ENCODE assay signal across 29 mouse cellular contexts in the genomic region with DNA sequence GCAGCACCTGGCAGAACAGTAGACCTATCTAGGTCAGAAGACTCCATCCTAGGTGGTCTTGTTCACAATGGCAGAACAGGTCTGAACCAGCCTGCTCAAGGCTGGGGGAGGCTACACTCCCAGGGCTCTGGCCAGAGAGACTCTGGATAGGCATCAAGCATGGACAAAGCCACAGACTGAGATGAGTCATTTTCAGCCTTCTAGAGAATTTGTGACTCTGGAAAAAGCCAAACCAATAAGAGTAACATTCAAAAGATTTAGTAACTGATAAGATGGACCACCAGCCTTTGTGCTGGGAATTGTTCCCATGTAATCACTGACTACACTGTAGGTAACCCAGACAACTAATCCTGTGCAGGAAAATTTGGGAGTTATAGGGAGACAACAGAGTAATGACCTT.
DNase-seq lines count a peak whose midpoint lies in the region; ATAC-seq and TF ChIP-seq lines count a peak whose summit lies in the region.
"Had no signal": no experiment of that assay in that cellular context is flagged by ENCODE, and none has a peak within 500 bp of the region (broad histone marks: within the 10 kb centered on the region; RNA-seq: fewer than 3 reads in every experiment).

No protein-coding gene starts in this region.

- no peak for TF ChIP-seq POLR2A in embryonic fibroblast, embryonic 13.5 days (IDR thresholded peaks at IDR 0.05; ENCODE audit: low read depth, low read length)
- no peak for TF ChIP-seq POLR2A in myocyte (IDR thresholded peaks at IDR 0.05; ENCODE audit: insufficient read length, low read depth)

- H3K27ac ChIP-seq in embryonic fibroblast, embryonic 13.5 days (ENCODE audit: insufficient read depth, low read length) = peak overlapping the region; percentile 72; the same call in 1 of the 2 replicates
- H3K27ac ChIP-seq: embryonic facial prominence, embryonic 12.5 days; embryonic facial prominence, embryonic 15.5 days; forebrain, embryonic 10.5 days; forebrain, embryonic 13.5 days; gastrocnemius, adult 2 months; hindbrain, embryonic 10.5 days; hindbrain, embryonic 13.5 days; intestine, embryonic 15.5 days had no signal

- H3K4me3 ChIP-seq in C2C12 (ENCODE audit: insufficient read depth, poor library complexity, severe bottlenecking) = no peak overlapping the region
- no peak overlapping the region for H3K4me3 ChIP-seq in embryonic fibroblast, embryonic 13.5 days (ENCODE audit: insufficient read depth, low read length)
- H3K4me3 ChIP-seq in myocyte = no peak overlapping the region
- H3K4me3 ChIP-seq: embryonic facial prominence, embryonic 12.5 days; embryonic facial prominence, embryonic 15.5 days; erythroblast, embryonic 14.5 days; forebrain, embryonic 10.5 days; forebrain, embryonic 13.5 days; gastrocnemius, adult 2 months; hindbrain, embryonic 10.5 days; hindbrain, embryonic 13.5 days; intestine, embryonic 15.5 days had no signal

- no peaks in the 10 kb centered on the region for H3K79me3 ChIP-seq in C2C12 (ENCODE audit: low read depth)

- H3K4me2 ChIP-seq in myocyte (ENCODE audit: low read depth) = peak overlapping the region; percentile 3
- H3K4me2 ChIP-seq: embryonic facial prominence, embryonic 12.5 days; embryonic facial prominence, embryonic 15.5 days; forebrain, embryonic 13.5 days; heart, embryonic 11.5 days; hindbrain, embryonic 13.5 days; intestine, embryonic 15.5 days had no signal

- TF ChIP-seq CTCF in C2C12 (IDR thresholded peaks at IDR 0.05; ENCODE audit: control insufficient read depth, insufficient read depth, insufficient read length) = no peak
- no peak for TF ChIP-seq CTCF in embryonic fibroblast, embryonic 13.5 days (IDR thresholded peaks at IDR 0.05; ENCODE audit: borderline replicate concordance, insufficient read depth, low read length)

- H3K4me1 ChIP-seq in embryonic fibroblast, embryonic 13.5 days (ENCODE audit: control insufficient read depth, insufficient read depth, low read length) = no peaks in the 10 kb centered on the region; the same call in none of the 2 replicates
- H3K4me1 ChIP-seq: embryonic facial prominence, embryonic 15.5 days; forebrain, embryonic 13.5 days; hindbrain, embryonic 13.5 days; intestine, embryonic 15.5 days had no signal

- no peak for DNase-seq in lung, adult 18-20 months
- no peak for DNase-seq in adrenal gland, postnatal 25 days
- DNase-seq: adrenal gland, postnatal 10 days; B cell, adult 2 months; cerebellum, adult 11 months; cerebellum, adult 2 months; cerebellum, adult 9-11 months; cerebellum, postnatal 25 days; gastrocnemius, adult 2 months; gastrocnemius, postnatal 14 days; heart, adult 11 months; heart, postnatal 36 days had no signal

- ATAC-seq in frontal cortex, adult (ENCODE audit: low TSS enrichment) = no peak
- ATAC-seq: CD4-positive, CD25-positive, alpha-beta regulatory T cell, adult 4 months; forebrain, embryonic 13.5 days; forebrain, embryonic 16.5 days; hindbrain, embryonic 16.5 days; intestine, embryonic 15.5 days; Patski had no signal

- H3K79me2 ChIP-seq in C2C12 (ENCODE audit: control insufficient read depth, insufficient read depth) (no peaks in the 10 kb centered on the region), myocyte (ENCODE audit: control insufficient read depth, insufficient read depth) (no peaks in the 10 kb centered on the region)

- no peaks in the 10 kb centered on the region for H3K36me3 ChIP-seq in C2C12 (ENCODE audit: control insufficient read depth, insufficient read depth)
- H3K36me3 ChIP-seq in myocyte (ENCODE audit: control insufficient read depth, insufficient read depth) = no peaks in the 10 kb centered on the region
- H3K36me3 ChIP-seq: embryonic facial prominence, embryonic 12.5 days; embryonic facial prominence, embryonic 15.5 days; forebrain, embryonic 10.5 days; hindbrain, embryonic 10.5 days; hindbrain, embryonic 13.5 days; intestine, embryonic 15.5 days had no signal

- H3K27me3 ChIP-seq in C2C12 (ENCODE audit: control insufficient read depth, insufficient read depth, insufficient read length) (no peaks in the 10 kb centered on the region), myocyte (ENCODE audit: control insufficient read depth, insufficient read depth, insufficient read length) (no peaks in the 10 kb centered on the region)
- H3K27me3 ChIP-seq: embryonic facial prominence, embryonic 12.5 days; embryonic facial prominence, embryonic 15.5 days; forebrain, embryonic 13.5 days; hindbrain, embryonic 13.5 days; intestine, embryonic 15.5 days; Patski had no signal

- H3ac ChIP-seq in C2C12 (ENCODE audit: control insufficient read depth, insufficient read length, low read depth) (no peak overlapping the region), myocyte (ENCODE audit: control insufficient read depth, insufficient read length) (no peak overlapping the region)

TF ChIP-seq in C2C12, 6 proteins besides CTCF, POLR2A, EP300 and RAD21:
- peak; percentile 19 for TF ChIP-seq FOSL1 (IDR thresholded peaks at IDR 0.05; ENCODE audit: insufficient read depth, low read length, poor library complexity, severe bottlenecking)
- no peak for TF ChIP-seq CEBPB (IDR thresholded peaks at IDR 0.05; ENCODE audit: low read depth)
- no peak for TF ChIP-seq USF1 (IDR thresholded peaks at IDR 0.05; ENCODE audit: low read depth)

TF ChIP-seq in myocyte, 11 proteins besides CTCF, POLR2A, EP300 and RAD21:
- no peak for TF ChIP-seq POLR2AphosphoS2 (IDR thresholded peaks at IDR 0.05; ENCODE audit: insufficient read length, low read depth)
- no peak for TF ChIP-seq MYOD1 (IDR thresholded peaks at IDR 0.05; ENCODE audit: control insufficient read depth in 1 of 3, insufficient read length in 2 of 3, low read depth in 2 of 3)
- TF ChIP-seq MYOG (IDR thresholded peaks at IDR 0.05; ENCODE audit: control insufficient read depth in 1 of 3, insufficient read depth in 1 of 3, insufficient read length in 2 of 3, low read depth in 2 of 3) = no peak
- TF ChIP-seq USF1 (IDR thresholded peaks at IDR 0.05; ENCODE audit: low read depth) = no peak
- TF ChIP-seq MAX (IDR thresholded peaks at IDR 0.05; ENCODE audit: low read depth) = no peak
- no peak for TF ChIP-seq REST (IDR thresholded peaks at IDR 0.05; ENCODE audit: insufficient read depth, insufficient read length)
- TF ChIP-seq TCF12 (IDR thresholded peaks at IDR 0.05; ENCODE audit: insufficient read depth, poor library complexity, severe bottlenecking) = no peak
- TF ChIP-seq E2F4 (IDR thresholded peaks at IDR 0.05; ENCODE audit: insufficient read depth) = no peak
- TF ChIP-seq CEBPB (IDR thresholded peaks at IDR 0.05; ENCODE audit: insufficient read depth, poor library complexity, severe bottlenecking) = no peak
